Mouse (Mus musculus): ENCODE measurements around the gene Adamts15.

DNA sequence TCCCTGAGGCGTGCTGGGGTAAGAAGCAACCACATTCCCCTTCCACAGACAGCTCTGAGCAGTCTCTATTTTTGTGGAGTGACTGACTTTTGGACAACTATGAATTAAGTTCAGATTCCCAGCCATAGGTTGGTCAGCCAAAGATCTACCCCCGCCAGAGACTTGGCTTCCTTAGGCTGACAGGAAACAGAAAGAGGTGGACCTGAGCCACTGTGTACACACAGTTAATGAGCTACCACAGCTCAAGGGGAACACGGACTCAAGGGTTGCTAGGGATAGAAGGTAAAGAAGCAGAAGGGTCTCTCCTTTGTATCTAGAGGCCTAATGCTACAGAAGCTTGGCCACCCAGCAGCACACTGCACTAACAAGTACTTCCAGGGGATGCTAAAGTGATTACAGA is 10.1 kb downstream of the Adamts15 start:
- TF ChIP-seq EP300 (optimal IDR thresholded peaks at IDR 0.05): no peak
- TF ChIP-seq CTCF (IDR thresholded peaks at IDR 0.05; ENCODE audit: low read depth): no peak

Data from stomach, postnatal 0 days (tissue).